Comparison of ENCODE assay signal across 1 mouse cellular context in the genomic region with DNA sequence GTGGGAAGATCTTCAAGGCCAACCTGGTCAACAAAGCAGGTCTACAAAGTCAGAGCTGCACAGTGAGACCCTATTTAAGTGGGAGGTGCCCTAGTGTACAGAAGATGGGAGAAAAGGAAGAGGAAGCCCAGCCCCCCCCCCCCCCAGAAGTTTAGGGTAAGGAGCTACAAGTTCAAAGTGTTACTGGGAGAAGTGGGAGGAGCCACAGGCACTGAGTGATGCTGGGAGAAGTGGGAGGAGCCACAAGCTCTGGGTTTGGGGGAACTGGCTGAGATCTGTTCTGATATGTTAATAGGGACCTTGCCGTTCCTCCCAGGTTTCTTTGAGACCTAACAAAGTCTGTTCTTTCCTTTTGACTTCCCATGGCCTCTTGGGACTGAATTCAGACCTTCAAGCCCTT.
TF ChIP-seq lines count a peak whose summit lies in the region.

No protein-coding gene starts in this region.

TF ChIP-seq in MEL, 35 proteins besides CTCF, POLR2A, EP300 and RAD21 (continued from another document):
- no peak for TF ChIP-seq BHLHE40 (IDR thresholded peaks at IDR 0.05; ENCODE audit: borderline replicate concordance, low read depth, low read length)
